5 mouse cellular contexts compared by ENCODE assay signal in genomic region chr12:113232264-113232750, GRCm38 (mm10). TPM values are rescaled to one million over a fixed set of nuclear protein-coding genes. Genes with fewer than 3 reads are reported as not detected.
DNase-seq lines count a peak whose midpoint lies in the region; ATAC-seq lines count a peak whose summit lies in the region.
"Had no signal": no experiment of that assay in that cellular context is flagged by ENCODE, and none has a peak within 500 bp of the region (broad histone marks: within the 10 kb centered on the region; RNA-seq: fewer than 3 reads in every experiment).

No protein-coding gene starts in this region.

- DNase-seq in spleen, adult 18-20 months: peak; percentile 20 to 32

- peak; percentile 74 for ATAC-seq in CD4-positive, CD25-positive, alpha-beta regulatory T cell, adult 4 months
- ATAC-seq in activated CD4-positive, CD25-positive, alpha-beta regulatory T cell, adult 4 months: peak; percentile 58
- peak; percentile 63 for ATAC-seq in inflammation-experienced regulatory T-cells, adult 6 months

RNA-seq across cellular contexts. Expression of gene Tmem121, which starts 46.6 kb away (rescaled TPM):
- not detected for polyA plus RNA-seq in CD4-positive, CD25-positive, alpha-beta regulatory T cell, adult 4 months (2017; shearing (Covaris generic))
- polyA plus RNA-seq in activated CD4-positive, CD25-positive, alpha-beta regulatory T cell, adult 4 months (2017; shearing (Covaris generic)): not detected
- under 1 TPM in 1 of 3 experiments, not detected in 2; 0.23 TPM for polyA plus RNA-seq in inflammation-experienced regulatory T-cells, adult 6 months (2017; shearing (Covaris generic))
- polyA plus RNA-seq: G1E had no signal

Comparison
In these comparisons a context has a peak if more than half of its experiments do, and no peak if none do; other contexts are left out.
1. Peak in every context shown above with its lines: DNase-seq and ATAC-seq.